Mouse (Mus musculus) E14TG2a.4 (cell line): ENCODE data around the gene Agpat3.

Experiments
- H3K27me3 ChIP-seq: 2 replicates; pipeline ENCODE4 v1.6.1; 2014; ENCODE audit warnings: low read length, control low read depth; ENCODE audit not compliant: insufficient read depth
- H3K36me3 ChIP-seq: 2 replicates; pipeline ENCODE4 v1.6.1; 2014; ENCODE audit warnings: low read length, control low read depth; ENCODE audit not compliant: insufficient read depth
- H3K4me1 ChIP-seq: replicated peaks from 2 replicates; pipeline ENCODE4 v1.6.1; 2014; ENCODE audit warnings: low read depth, low read length, control low read depth
- H3K4me3 ChIP-seq: replicated peaks from 2 replicates; pipeline ENCODE4 v1.5.1; 2014; ENCODE audit warnings: mild to moderate bottlenecking, low read length
- H3K9me3 ChIP-seq: 2 replicates; pipeline ENCODE4 v1.6.1; 2014; ENCODE audit warnings: low read length, control low read depth
- CTCF ChIP-seq: conservative IDR thresholded peaks from 2 replicates; pipeline ENCODE4 v1.5.1; 2014; ENCODE audit warnings: low read length
- NANOG ChIP-seq: IDR thresholded peaks from 2 replicates; pipeline ENCODE4 v1.6.1; 2014; ENCODE audit warnings: borderline replicate concordance, low read length, mixed read lengths
- POU5F1 ChIP-seq: IDR thresholded peaks from 2 replicates; pipeline ENCODE4 v1.6.1; 2014; ENCODE audit warnings: low read length, borderline replicate concordance

Agpat3 gene

DNA sequence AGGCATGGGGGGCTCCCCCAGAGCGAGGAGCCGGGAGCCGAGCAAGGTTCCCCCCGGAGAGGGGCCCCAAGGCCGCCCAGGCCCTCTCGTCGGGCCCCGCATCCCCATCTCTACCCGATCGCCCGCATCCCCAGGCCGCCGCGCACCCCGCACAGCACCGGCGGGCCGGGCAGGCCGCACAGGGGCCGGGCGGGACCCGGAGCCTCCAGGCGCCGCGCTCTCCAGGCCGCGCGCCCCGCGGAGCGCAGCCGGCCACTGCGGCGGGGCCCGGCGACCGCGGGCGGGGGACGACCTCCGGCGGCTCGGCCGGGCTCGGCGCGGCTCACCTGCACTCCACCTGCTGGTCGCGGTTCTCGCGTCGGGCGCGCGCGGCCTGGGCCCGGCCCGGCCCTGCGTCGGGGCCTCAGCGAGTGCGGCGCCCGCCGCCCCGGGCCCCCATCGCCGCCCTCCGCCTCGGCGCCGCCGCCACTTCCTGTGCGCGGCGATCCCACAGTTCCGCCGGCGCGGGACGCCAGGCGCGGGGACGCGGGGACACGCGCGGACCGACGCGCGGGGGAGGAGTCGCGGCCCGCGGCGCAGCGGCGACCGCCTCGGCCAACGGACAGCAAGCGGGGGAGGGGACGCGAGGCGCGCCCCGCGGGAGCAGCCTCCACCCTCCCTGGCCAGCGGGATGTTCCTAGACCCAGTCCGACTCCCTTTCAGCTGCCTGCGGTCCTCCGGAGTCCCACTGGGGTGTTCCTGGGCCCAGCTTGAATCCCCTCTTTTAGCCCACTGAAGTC is at the start of gene Agpat3:
Agpat3 (minus strand) TSS at position 603 of the 779 bp plus-strand sequence.
- Histone ChIP-seq H3K4me3 (peak within 1 kb of the TSS; percentile 86), H3K27me3 (peaks cover 53% of the 10 kb centered on the region), H3K9me3 (no peaks in the 10 kb centered on the region), H3K36me3 (peaks cover 12% of the 10 kb centered on the region), H3K4me1 (peaks cover 52% of the 10 kb centered on the region)
- TF ChIP-seq CTCF (no peak), POU5F1 (no peak)

DNA sequence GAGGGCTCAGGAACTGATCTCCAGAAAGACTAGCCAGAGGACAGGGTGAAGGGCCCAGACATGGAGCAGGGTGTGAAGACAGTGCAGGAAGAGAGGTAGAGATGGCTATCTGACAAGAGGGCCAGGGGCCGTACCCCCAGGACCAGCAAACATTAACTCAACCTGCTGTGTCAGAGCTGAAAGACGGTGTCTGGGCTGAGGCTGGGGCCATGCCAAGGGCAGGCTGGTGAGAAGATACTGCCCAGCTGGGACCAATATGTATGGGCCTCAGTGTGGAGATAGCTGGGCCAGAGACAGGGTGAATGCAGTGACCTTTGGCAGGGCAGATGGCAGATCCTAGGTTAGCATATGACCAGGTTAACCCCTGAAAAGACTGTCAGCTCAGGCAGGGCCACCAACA is 48.8 kb upstream of the Agpat3 start:
- H3K9me3 ChIP-seq: no peaks in the 10 kb centered on the region
- H3K4me1 ChIP-seq: peaks cover 26% of the 10 kb centered on the region
- H3K27me3 ChIP-seq: peaks cover 26% of the 10 kb centered on the region
- no peak overlapping the region for H3K4me3 ChIP-seq
- H3K36me3 ChIP-seq: peaks cover 67% of the 10 kb centered on the region
- no peak for TF ChIP-seq CTCF
- TF ChIP-seq POU5F1: no peak
- TF ChIP-seq NANOG: no peak

GRCm38 (mm10) chr10:78399090-78399657 is 46.9 kb upstream of the Agpat3 start:
- peaks cover 49% of the 10 kb centered on the region for H3K36me3 ChIP-seq
- peaks cover 45% of the 10 kb centered on the region for H3K27me3 ChIP-seq
- TF ChIP-seq NANOG (no peak), POU5F1 (no peak), CTCF (no peak)
- peak overlapping the region; percentile 39 for H3K4me3 ChIP-seq
- H3K4me1 ChIP-seq: peaks cover 35% of the 10 kb centered on the region
- no peaks in the 10 kb centered on the region for H3K9me3 ChIP-seq

DNA sequence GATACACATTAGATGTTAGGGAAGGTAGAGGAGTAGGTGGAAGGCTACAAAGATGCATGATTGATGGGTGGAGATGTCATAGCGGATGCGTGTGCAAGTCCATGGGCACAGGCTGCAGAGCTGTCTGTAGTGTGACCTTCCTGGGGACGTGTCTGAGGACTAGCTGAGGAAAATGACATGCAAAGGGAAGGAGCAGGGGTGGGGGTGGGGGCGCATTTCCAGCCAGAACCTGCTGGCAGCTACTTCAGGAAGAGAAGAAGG is 44.3 kb upstream of the Agpat3 start:
- H3K4me3 ChIP-seq: no peak overlapping the region
- peaks cover 38% of the 10 kb centered on the region for H3K4me1 ChIP-seq
- TF ChIP-seq CTCF: no peak
- no peak for TF ChIP-seq POU5F1
- TF ChIP-seq NANOG: no peak
- no peaks in the 10 kb centered on the region for H3K9me3 ChIP-seq
- peaks cover 23% of the 10 kb centered on the region for H3K36me3 ChIP-seq
- H3K27me3 ChIP-seq: peaks cover 66% of the 10 kb centered on the region

DNA sequence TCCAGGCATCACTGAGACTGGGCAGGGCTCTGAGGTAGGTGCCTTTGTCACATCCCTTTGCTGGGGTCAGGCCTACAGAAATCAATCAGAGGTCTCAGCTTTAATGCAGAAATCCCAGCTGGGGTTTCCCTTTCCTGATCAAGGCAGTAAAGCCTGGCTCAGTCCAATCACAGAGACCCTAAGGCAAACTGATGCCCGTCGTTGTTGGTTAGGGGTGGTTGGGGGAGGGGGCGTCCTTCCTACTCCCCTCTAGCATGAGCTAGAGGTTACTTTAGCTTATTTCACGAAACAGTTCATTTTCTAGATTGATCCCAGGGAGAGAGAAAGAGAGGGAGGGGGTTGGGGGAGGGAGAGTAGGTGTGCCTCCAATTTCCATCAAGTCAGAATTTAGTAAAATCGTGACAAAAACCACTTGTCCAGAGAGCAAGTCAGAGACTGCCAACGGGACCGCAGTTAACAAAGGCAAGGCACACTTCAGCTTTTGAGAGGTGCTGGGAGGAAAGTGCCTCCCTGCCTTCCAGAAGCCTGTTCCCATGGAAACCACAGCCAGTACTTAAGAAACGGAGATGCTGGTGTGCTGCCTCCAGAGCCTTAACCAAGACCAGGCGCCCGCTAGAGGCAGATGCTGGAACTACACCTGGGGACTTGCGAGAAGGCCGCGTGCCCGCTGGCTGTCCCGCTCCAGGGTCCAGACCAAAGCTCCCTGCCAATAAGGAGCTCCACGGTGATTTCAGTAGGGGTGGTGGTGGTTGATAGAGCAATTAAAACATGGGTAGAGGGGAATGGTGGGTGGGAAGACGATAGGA is 43.7 kb upstream of the Agpat3 start:
- Histone ChIP-seq H3K9me3 (no peaks in the 10 kb centered on the region), H3K36me3 (peaks cover 18% of the 10 kb centered on the region), H3K4me3 (no peak overlapping the region), H3K4me1 (peaks cover 43% of the 10 kb centered on the region), H3K27me3 (peaks cover 69% of the 10 kb centered on the region)
- no peak for TF ChIP-seq NANOG
- peak; percentile 99 for TF ChIP-seq CTCF

- Histone ChIP-seq H3K4me1 (peaks cover 49% of the 10 kb centered on the region), H3K9me3 (no peaks in the 10 kb centered on the region), H3K27me3 (peaks cover 76% of the 10 kb centered on the region), H3K4me3 (no peak overlapping the region), H3K36me3 (peaks cover 11% of the 10 kb centered on the region)
- TF ChIP-seq CTCF (no peak), POU5F1 (no peak), NANOG (no peak)
Measured at GRCm38 (mm10) chr10:78395377-78395776, 43.1 kb upstream of the Agpat3 start.

DNA sequence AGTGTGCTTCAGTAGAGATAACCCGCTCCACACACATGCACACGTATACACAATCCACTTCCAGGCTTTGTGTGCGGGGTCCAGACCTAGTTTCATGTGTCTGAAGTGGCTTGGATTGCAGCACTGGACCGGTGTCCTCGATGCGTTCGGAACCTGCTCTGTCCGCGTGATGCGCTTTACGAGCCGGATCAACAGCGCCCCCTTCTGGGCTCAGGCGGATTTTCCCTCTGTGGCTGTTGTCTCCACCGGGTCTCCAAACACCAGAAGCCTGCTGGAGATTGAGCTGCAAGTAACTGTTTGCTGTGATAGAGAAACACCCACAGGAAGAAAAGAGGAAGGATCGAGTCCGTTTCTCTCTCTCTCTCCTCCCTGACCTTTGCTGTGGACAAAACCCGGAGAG is 39.8 kb upstream of the Agpat3 start:
- Histone ChIP-seq H3K9me3 (0 out of 2 replicates have a peak, but pooled peaks cover 8% of the 10 kb centered on the region), H3K4me3 (peak overlapping the region; percentile 21; the same call in 1 of the 2 replicates), H3K27me3 (peaks cover 90% of the 10 kb centered on the region), H3K4me1 (peaks cover 44% of the 10 kb centered on the region), H3K36me3 (no peaks in the 10 kb centered on the region)
- TF ChIP-seq NANOG (no peak), CTCF (peak; percentile 94)

- Histone ChIP-seq H3K9me3 (0 out of 2 replicates have a peak, but pooled peaks cover 8% of the 10 kb centered on the region), H3K27me3 (peaks cover 91% of the 10 kb centered on the region), H3K36me3 (no peaks in the 10 kb centered on the region), H3K4me1 (peaks cover 38% of the 10 kb centered on the region), H3K4me3 (peak overlapping the region; percentile 21; the same call in 1 of the 2 replicates)
- TF ChIP-seq CTCF: no peak
- peak; percentile 90 for TF ChIP-seq NANOG
- peak; percentile 74; the same call in 1 of the 2 replicates for TF ChIP-seq POU5F1
Measured at GRCm38 (mm10) chr10:78390982-78391470, 38.7 kb upstream of the Agpat3 start.
